Mouse (Mus musculus) thymus, adult 2 months (tissue): ENCODE results near the gene Ctso.

Experiments
- CTCF ChIP-seq: fragments of 200-500 bp; IDR thresholded peaks from 2 replicates; pipeline ENCODE4 v1.5.1; 2012; ENCODE audit warnings: mild to moderate bottlenecking, control low read depth, low read length, moderate library complexity, borderline replicate concordance; ENCODE audit not compliant: control insufficient read depth, poor library complexity, insufficient read depth; ENCODE audit errors: extremely low read depth
- POLR2A ChIP-seq: fragments of 200-500 bp; IDR thresholded peaks from 2 replicates; pipeline ENCODE4 v1.6.1; 2012; ENCODE audit warnings: mild to moderate bottlenecking, low read length, control low read depth, moderate library complexity; ENCODE audit not compliant: control insufficient read depth, poor library complexity, insufficient read depth; ENCODE audit errors: extremely low read depth

- TF ChIP-seq CTCF (no peak), POLR2A (no peak)
Measured at GRCm38 (mm10) chr3:81981990-81982389, 49.6 kb downstream of the Ctso start, which contains the start of gene Asic5.
